Mouse (Mus musculus) hindbrain, embryonic 10.5 days (tissue): ENCODE measurements around the gene Ocm. TPM values are rescaled to one million over a fixed set of nuclear protein-coding genes. Genes with fewer than 3 reads are reported as not detected.

Experiments
- DNase-seq: peaks from one replicate; pipeline ENCODE4 v3.0.0-alpha.2; 2017; ENCODE audit warnings: low spot score
- H3K27ac ChIP-seq: fragments of 300-500 bp; sonication (generic); 2 replicates; pipeline ENCODE4 v1.5.1; 2016; ENCODE audit warnings: mild to moderate bottlenecking, moderate library complexity
- H3K27me3 ChIP-seq: fragments of 300-500 bp; sonication (generic); 2 replicates; pipeline ENCODE4 v1.6.1; 2016; ENCODE audit warnings: mild to moderate bottlenecking; ENCODE audit not compliant: poor library complexity, insufficient read depth, severe bottlenecking
- H3K36me3 ChIP-seq: fragments of 300-500 bp; sonication (generic); 2 replicates; pipeline ENCODE4 v1.6.1; 2016; ENCODE audit warnings: mild to moderate bottlenecking, moderate library complexity
- H3K4me1 ChIP-seq: fragments of 300-500 bp; sonication (generic); replicated peaks from 2 replicates; pipeline ENCODE4 v1.6.1; 2016; ENCODE audit warnings: mild to moderate bottlenecking
- H3K4me3 ChIP-seq: fragments of 300-500 bp; sonication (generic); 2 replicates; pipeline ENCODE4 v1.5.1; 2016; ENCODE audit warnings: mild to moderate bottlenecking, moderate library complexity
- H3K9me3 ChIP-seq: fragments of 300-500 bp; sonication (generic); 2 replicates; pipeline ENCODE4 v1.6.1; 2016; ENCODE audit warnings: mild to moderate bottlenecking, moderate library complexity
- WGBS: fragments of 180-500 bp; shearing (Covaris S2); methylation state at CpG from one replicate; pipeline ENCODE4 v1.1.7; 2016; 5-methylcytosine and 5-hydroxymethylcytosine counted together
- polyA plus RNA-seq: library from polyadenylated mRNA; unstranded; fragments of >200 nt; fragmentation: Nextera tagmentation; extraction: Ambion mirVana; gene quantifications from 2 replicates; pipeline ENCODE4 v1.2.1, GENCODE M21; 2016

The Ocm gene
- polyA plus RNA-seq, 1 experiment from 2014 or later: not detected

DNA sequence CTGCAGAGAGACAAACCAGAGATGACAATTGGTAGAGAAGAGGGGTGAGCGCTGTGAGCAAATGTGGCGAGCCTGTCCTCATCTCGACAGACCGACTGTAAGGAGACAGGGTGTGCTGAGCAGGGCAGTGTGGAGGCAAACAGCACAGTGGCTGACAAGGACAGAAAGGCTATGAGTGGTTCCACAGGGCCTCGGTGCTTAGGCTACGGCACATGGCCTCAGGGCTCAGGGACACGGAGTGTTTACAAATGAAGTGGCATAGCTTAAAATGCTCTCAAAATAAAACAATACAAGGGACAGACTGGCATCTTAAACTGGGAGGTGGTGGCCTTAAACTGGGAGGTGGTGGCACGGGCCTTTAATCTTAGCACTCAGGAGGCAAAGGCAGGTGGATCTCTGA lies 33.2 kb downstream of the Ocm start:
- Histone ChIP-seq H3K4me3 (no peak overlapping the region), H3K4me1 (no peaks in the 10 kb centered on the region), H3K27me3 (no peaks in the 10 kb centered on the region), H3K27ac (no peak overlapping the region), H3K9me3 (no peaks in the 10 kb centered on the region), H3K36me3 (peaks cover 100% of the 10 kb centered on the region)
- DNase-seq: no peak
- 94% methylated on average over 8 of the region's 8 CpGs for WGBS

DNA sequence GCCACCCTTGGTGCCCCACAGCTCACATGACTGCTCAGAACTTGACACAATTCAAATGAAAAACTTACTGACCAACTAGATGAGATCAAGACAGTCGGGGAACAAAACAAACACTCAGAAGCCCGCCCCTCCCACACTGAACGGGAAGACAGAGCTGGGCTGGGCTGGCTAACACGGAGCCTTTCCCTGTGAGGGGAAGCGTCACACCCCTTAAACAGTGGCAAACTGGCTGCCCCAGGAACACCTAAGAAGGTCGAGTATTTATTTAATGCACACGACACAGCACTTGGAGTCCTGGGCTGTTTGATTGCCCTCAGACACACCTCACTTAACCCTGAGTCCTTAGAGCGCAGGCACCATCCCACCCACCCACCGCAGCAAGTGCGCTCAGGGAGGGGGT lies 33.8 kb downstream of the Ocm start:
- Histone ChIP-seq H3K4me3 (no peak overlapping the region), H3K36me3 (peaks cover 100% of the 10 kb centered on the region), H3K27ac (no peak overlapping the region), H3K27me3 (no peaks in the 10 kb centered on the region), H3K9me3 (no peaks in the 10 kb centered on the region), H3K4me1 (no peaks in the 10 kb centered on the region)
- 89% methylated on average over 10 of the region's 10 CpGs for WGBS
- DNase-seq: no peak

DNA sequence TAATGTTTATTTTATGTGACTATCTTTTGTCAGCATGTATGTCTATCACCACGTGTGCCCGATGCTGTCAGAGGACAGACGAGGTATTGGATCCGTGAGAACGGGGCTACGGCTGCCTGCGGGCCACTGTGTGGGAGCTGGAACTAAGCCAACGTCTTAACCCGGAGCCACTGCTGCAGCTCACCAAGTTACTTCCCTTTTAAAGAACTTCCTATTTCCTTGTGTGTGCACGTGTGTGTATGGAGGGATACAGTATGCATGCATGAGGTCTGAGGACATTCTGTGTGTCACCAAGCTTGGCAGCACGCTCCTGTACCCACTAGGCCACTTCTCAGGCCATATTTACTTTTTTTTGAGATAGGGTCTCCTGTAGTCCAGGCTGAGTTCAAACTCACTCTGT lies 36.4 kb downstream of the Ocm start:
- no peak overlapping the region for H3K27ac ChIP-seq
- H3K9me3 ChIP-seq: no peaks in the 10 kb centered on the region
- 95% methylated on average over 11 of the region's 11 CpGs for WGBS
- H3K36me3 ChIP-seq: peaks cover 100% of the 10 kb centered on the region
- DNase-seq: no peak
- H3K27me3 ChIP-seq: no peaks in the 10 kb centered on the region
- no peak overlapping the region for H3K4me3 ChIP-seq
- no peaks in the 10 kb centered on the region for H3K4me1 ChIP-seq

DNA sequence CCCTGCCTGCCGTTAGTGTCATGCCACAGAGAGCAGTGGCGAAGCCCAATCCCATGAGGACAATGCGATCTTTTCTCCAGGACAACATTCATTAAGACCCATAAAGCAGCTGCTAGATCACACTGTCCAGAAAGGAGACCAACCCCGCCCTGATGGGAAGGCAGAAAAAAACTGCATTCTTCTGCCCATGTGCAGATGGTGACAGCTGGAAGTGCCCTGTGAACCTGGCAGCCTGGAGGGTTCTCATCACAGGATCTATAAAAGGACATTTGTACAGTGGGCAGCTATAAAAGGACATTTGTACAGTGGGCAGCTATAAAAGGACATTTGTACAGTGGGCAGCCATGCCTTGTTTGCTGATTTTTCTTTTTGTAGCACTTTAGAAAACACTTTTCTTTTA lies 37.4 kb downstream of the Ocm start:
- no peak overlapping the region for H3K27ac ChIP-seq
- no peak overlapping the region for H3K4me3 ChIP-seq
- no peaks in the 10 kb centered on the region for H3K27me3 ChIP-seq
- no peaks in the 10 kb centered on the region for H3K4me1 ChIP-seq
- 91% methylated on average over 4 of the region's 4 CpGs for WGBS
- H3K36me3 ChIP-seq: peaks cover 100% of the 10 kb centered on the region
- no peak for DNase-seq
- H3K9me3 ChIP-seq: no peaks in the 10 kb centered on the region

DNA sequence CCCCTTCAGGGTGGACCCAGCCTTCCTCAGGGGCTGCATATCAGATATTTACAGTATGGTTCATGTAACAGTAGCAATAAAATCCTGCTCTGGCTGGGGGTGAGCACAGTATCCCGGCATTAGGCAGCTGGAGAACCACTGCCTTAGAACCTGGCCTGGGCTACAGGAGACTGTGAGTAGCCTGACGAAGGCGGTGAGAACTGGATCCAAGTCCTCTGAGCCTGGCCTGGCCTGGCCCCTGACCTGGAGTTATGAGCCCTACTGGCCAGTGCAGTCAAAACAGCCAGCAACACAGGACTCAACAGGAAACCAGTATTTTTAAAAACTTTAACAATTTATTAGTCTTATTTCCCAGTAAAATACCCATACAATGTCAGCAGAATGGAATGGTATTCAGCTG lies 38.9 kb downstream of the Ocm start:
- no peaks in the 10 kb centered on the region for H3K27me3 ChIP-seq
- DNase-seq: no peak
- peaks cover 97% of the 10 kb centered on the region for H3K36me3 ChIP-seq
- H3K4me1 ChIP-seq: no peaks in the 10 kb centered on the region
- H3K9me3 ChIP-seq: no peaks in the 10 kb centered on the region
- no peak overlapping the region for H3K4me3 ChIP-seq
- 97% methylated on average over 3 of the region's 3 CpGs for WGBS
- no peak overlapping the region for H3K27ac ChIP-seq

DNA sequence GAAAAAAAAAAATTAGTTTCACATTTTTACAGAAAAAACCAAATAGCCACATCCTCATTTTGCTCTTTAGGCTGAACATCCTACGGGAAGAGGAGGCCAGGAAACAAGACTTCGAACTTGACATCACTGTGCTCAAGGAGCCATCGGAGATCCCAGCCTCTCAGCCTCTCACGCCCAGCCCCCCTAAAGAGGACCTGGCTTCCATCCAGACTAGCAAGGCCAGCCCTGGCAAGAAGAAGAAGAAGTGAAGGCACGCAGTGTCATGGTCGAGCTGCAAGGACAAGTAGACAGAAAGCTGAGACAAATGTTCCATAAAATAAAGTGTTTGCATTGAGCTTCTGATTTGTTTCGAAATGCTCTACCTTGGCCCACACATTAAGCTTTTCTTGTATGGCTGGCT lies 41.1 kb downstream of the Ocm start:
- DNase-seq: no peak
- Histone ChIP-seq H3K27ac (no peak overlapping the region), H3K27me3 (no peaks in the 10 kb centered on the region), H3K36me3 (peaks cover 75% of the 10 kb centered on the region), H3K4me3 (no peak overlapping the region), H3K4me1 (0 out of 2 replicates have a peak, but pooled peaks cover 7% of the 10 kb centered on the region), H3K9me3 (no peaks in the 10 kb centered on the region)
- WGBS: 94% methylated on average over 7 of the region's 7 CpGs

DNA sequence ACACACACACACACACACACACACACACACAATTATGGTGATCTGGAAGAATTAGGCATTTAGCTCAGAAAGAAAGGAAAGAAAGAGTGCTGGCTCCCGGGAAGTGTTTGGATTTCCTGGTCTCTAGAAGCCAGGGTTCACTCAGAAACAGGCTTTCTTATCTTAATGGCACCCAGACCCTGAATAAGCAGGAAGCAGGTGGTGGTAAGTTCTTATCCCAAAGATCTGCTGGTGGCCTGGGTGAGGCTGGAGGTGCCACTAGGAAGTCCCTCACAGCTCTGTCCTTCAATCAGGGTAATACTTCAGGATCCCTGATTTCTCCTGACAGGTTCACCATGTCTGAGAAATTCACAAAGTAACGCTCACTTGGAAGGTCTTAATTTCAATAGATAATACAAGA lies 44.1 kb downstream of the Ocm start:
- no peak for DNase-seq
- H3K36me3 ChIP-seq: peaks cover 44% of the 10 kb centered on the region
- H3K27me3 ChIP-seq: no peaks in the 10 kb centered on the region
- no peak overlapping the region for H3K4me3 ChIP-seq
- H3K4me1 ChIP-seq: 0 out of 2 replicates have a peak, but pooled peaks cover 7% of the 10 kb centered on the region
- no peak overlapping the region for H3K27ac ChIP-seq
- H3K9me3 ChIP-seq: no peaks in the 10 kb centered on the region
- WGBS: 91% methylated on average over 2 of the region's 2 CpGs

DNA sequence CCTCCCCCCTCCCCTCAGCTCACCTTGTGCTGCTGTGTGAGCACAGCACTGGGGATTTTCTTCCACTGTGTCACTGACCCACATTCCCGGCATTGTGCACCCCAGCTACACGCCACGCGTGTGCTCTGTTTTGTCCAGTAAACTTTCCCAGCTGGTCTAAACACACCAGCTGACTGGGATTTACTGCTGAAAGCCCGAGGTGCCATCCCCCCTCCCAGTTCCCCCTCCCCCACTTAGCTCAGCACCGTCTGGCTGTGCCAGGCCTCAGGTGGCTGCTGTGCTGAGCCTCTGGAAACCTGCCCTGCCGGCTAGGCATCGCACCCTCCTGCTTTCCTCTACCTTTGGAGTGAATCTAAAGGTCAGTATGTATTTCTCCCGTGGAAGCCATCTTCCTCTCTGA lies 45.6 kb downstream of the Ocm start:
- 39% methylated on average over 9 of the region's 9 CpGs for WGBS
- no peak for DNase-seq
- peaks cover 29% of the 10 kb centered on the region for H3K36me3 ChIP-seq
- no peaks in the 10 kb centered on the region for H3K9me3 ChIP-seq
- 0 out of 2 replicates have a peak, but pooled peaks cover 7% of the 10 kb centered on the region for H3K4me1 ChIP-seq
- no peaks in the 10 kb centered on the region for H3K27me3 ChIP-seq
- H3K27ac ChIP-seq: peak overlapping the region; percentile 35; the same call in 1 of the 2 replicates
- H3K4me3 ChIP-seq: no peak overlapping the region

DNA sequence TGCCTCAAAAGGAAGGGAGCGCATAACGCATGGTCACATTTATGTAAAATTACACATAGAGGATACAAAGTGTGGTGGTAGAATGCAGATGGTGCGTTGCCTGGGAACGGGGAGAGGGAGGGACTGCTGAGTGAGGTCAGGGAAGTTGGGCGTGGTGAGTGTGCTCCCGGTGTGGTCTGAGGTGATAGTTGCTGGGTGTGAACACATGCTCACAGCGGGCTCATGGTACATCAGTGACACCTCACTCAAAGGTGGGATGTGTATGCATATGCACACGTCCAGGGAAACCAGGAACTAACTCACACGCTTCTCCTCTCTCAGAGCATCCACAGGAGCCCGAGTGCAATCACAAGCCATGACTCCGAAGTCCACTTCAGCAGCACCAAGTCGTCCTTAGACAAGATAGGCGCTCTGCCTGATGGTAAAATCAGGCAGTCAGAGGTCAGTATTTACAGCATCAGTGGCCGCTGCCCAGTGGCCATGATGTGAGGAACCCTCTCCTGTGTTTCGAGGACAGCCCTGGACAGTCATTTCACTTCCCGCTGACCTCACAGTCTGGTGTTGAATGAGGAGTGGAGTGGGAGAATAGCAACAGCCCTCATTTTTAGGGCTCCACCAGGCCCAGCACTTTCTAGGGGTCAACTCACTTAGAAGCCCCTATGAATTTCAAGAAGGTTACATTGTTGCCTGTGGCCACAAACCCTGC lies 49.6 kb downstream of the Ocm start:
- WGBS: 81% methylated on average over 16 of the region's 16 CpGs
- Histone ChIP-seq H3K9me3 (no peaks in the 10 kb centered on the region), H3K4me1 (0 out of 2 replicates have a peak, but pooled peaks cover 7% of the 10 kb centered on the region), H3K27ac (no peak overlapping the region), H3K4me3 (no peak overlapping the region), H3K27me3 (no peaks in the 10 kb centered on the region), H3K36me3 (no peaks in the 10 kb centered on the region)
- DNase-seq: no peak

DNA sequence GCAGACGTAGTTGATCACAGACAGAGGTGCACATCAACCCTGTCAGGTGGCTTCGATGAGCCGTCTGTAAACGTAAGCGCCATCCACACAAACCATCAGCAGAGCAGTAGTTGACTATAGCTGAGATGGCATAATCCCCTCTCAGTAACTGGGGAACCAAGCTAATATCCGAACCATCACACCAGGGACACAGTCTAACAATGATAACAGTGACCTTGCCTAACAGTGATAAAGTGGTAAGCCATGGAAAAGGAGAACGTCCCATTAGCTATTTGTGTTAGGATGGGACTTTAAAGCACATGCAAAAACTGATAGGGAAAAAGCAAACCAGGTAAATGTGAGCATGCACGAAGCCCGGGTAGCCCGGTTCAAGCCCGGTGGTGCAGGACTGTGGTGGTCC lies 50.2 kb downstream of the Ocm start:
- Histone ChIP-seq H3K4me3 (no peak overlapping the region), H3K27ac (no peak overlapping the region), H3K36me3 (no peaks in the 10 kb centered on the region), H3K4me1 (0 out of 2 replicates have a peak, but pooled peaks cover 7% of the 10 kb centered on the region), H3K9me3 (no peaks in the 10 kb centered on the region), H3K27me3 (no peaks in the 10 kb centered on the region)
- 91% methylated on average over 11 of the region's 11 CpGs for WGBS
- no peak for DNase-seq

DNA sequence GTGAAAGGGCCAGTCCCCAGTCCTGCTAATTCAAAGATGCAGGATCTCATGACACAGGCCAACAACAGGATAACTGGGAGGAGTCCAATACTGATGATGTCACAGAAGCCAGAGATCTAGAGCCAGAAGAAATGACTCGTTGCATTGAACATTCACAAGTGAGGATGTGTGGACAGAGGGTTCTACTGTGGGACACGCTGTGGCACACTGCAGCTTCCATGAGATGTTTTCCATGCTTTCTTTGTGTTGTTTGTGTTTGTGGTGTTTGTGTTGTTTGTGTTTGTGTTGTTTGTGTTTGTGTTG lies 50.9 kb downstream of the Ocm start:
- WGBS: 78% methylated on average over 2 of the region's 2 CpGs
- Histone ChIP-seq H3K4me3 (no peak overlapping the region), H3K9me3 (no peaks in the 10 kb centered on the region), H3K36me3 (no peaks in the 10 kb centered on the region), H3K27me3 (no peaks in the 10 kb centered on the region), H3K4me1 (0 out of 2 replicates have a peak, but pooled peaks cover 2% of the 10 kb centered on the region), H3K27ac (no peak overlapping the region)
- no peak for DNase-seq

DNA sequence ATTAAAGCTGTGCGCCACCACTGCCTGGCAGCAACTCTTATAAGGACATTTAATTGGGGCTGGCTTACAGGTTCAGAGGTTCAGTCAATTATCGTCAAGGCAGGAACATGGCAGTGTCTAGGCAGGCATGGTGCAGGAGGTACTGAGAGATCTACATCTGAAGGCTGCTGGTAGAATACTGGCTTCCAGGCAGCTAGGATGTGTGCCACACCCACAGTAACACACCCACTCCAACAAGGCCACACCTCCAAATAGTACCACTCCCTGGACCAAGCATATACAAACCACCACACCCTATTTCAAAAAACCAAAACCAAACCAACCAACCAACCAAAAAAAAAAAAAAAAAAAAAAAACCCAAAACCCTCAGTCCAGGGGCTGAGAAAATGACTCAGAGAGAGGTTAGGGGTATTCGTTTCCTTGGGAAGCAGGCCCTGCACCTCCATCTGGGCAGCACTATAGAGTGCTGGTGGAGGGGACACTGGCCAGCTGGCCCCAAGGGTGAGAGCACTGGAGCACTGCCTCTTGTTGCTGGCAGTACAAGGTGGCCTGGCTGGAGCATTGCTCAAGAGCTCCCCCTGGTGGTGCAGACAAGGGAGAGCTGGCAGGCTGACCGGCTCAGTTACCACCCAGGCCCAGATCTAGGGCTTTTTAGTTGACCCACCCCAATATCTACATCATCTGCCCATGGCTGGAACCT lies 51.4 kb downstream of the Ocm start:
- Histone ChIP-seq H3K36me3 (no peaks in the 10 kb centered on the region), H3K4me1 (no peaks in the 10 kb centered on the region), H3K27me3 (no peaks in the 10 kb centered on the region), H3K27ac (no peak overlapping the region), H3K9me3 (no peaks in the 10 kb centered on the region), H3K4me3 (no peak overlapping the region)
- WGBS: 56% methylated on average over 4 of the region's 4 CpGs
- peak; percentile 78 for DNase-seq

DNA sequence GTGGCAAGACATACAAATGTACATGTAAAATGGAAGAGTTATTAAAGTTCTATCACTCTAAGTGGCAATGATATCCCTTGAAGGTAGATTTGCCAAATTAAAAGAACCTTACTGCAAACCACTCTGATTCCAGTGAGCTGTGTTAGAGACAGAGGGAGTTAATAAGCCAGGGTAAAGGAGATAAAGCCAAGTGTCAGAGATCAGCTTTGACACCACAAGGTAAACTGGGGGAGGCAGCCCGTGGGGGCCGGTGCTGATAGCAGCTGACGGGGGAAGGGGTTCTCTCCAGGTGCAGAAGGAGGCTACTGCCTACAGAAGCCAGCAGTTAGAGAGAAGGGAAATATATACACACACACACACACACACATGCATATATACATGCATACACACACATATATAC lies 53.8 kb downstream of the Ocm start:
- H3K36me3 ChIP-seq: no peaks in the 10 kb centered on the region
- no peaks in the 10 kb centered on the region for H3K4me1 ChIP-seq
- H3K27ac ChIP-seq: no peak overlapping the region
- H3K9me3 ChIP-seq: no peaks in the 10 kb centered on the region
- WGBS: 75% methylated on average over 3 of the region's 3 CpGs
- H3K4me3 ChIP-seq: no peak overlapping the region
- DNase-seq: no peak
- H3K27me3 ChIP-seq: no peaks in the 10 kb centered on the region
